Mouse (Mus musculus) left cerebral cortex, adult 8-10 months (tissue): Measurements from ENCODE around the gene Gm49661. TPM values are rescaled to one million over a fixed set of nuclear protein-coding genes. Genes with fewer than 3 reads are reported as not detected.
A peak's percentile ranks its signal among the peaks of the same experiment; 100 is the strongest.

Experiments used
- DNase-seq, 2 experiments: peaks; one replicate each; pipeline ENCODE4 v3.0.0; 2022; ENCODE audit warnings: low spot score in 2 of 2
- total RNA-seq, 4 experiments: library from RNA; stranded (reverse); gene quantifications; 2 replicates each; pipeline ENCODE4 v1.2.4; 2022

The Gm49661 gene
- total RNA-seq: 1 to 10 TPM in 1 of 4 experiments, not detected in 3; 1.8 TPM

DNA sequence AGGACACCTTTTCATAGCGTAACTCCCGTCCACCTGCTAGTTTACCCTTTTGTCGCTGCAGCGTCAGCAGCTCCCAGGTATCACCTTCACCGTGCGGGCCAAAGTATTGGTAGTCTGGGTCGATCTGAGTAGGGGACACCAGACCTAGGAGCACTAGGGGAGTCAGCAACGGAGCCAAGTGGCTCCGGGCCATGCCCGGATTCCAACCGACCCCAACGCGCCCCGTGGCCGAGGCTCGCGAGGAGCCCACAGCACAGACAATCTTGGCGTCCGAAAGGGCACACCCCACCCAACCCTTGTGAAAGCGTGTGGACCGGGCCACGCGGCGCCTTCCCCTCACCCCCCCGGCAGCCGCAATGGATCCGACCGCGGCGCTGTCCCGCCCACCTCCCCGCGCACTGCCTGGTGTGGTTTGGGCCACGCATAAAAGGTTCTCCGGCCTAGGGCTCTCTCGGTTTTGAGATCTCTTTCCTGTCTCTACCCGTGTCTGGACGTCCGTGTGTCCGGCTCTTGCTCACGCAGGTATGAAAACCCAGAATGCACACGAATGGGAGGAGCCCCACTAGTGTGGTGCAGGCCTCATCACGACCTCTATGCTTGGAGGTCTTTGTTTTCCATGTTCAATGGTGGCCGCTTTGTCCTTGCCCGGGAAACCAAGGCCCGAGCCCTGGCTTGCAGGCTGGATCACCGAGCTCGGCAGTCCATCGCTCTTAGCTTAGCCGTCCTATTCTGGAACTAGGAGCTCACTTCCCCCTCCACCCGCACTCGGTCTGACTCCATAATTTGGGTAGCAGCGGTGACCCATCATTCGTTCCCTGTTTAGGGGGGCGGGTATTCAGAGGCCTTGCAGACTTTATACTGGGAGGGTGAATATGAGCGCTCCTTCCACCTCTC lies at the start of gene Gm49661, which contains the start of the genes Prdx2 and Rnaseh2a:
TSS of gene Gm49661 (minus strand) at position 193 of the 894 bp plus-strand sequence.
TSS of gene Prdx2 (plus strand) at position 347 of the 894 bp plus-strand sequence.
TSS of gene Rnaseh2a (minus strand) at position 527 of the 894 bp plus-strand sequence.
- DNase-seq: peak; percentile 51 to 56

DNA sequence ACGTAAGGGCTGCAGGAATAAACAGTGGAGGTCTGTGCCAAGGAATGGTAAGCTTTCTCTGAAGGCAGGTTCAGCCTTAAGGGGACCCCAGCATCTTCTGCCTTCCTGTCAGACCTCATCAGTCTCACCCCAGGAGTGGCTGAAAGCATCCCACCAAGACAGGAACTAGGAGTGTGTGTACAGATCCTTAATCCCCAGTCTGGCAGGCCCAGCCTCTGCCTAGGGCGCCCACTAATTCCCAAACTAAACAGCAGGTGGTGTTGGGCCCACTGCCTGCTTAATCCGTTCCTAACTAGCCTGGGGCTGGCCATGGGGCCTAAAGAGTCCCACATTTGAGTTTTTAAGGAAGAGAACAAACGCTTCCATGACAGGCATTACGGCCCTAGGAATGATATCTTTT lies 48.0 kb upstream of the Gm49661 start:
- DNase-seq: no peak

- DNase-seq: no peak
These were observed 47.5 kb upstream of the Gm49661 start for GRCm38 (mm10) chr8:85016724-85017123.

DNA sequence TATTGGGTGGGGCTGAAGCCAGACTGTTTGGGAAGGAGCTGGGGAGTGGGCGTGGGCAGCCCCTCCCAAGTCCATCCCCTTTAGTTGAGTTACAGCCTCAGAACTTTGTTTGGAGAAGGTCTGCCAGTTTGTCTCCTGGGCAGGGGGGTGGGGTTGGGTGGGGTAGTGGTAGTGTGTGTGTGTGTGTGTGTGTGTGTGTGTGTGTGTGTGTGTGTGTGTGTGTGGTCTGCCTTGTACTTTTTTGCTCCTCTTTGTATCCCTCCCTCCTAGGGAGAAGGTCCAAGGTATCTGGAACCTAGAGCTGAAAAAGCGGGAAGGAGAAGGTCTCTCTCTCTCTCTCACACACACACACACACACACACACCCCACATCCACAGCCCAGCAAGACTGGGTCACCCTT lies 45.2 kb upstream of the Gm49661 start, which contains the start of gene Best2:
TSS of gene Best2 (minus strand) at position 101 of the 400 bp plus-strand sequence.
- no peak for DNase-seq

DNA sequence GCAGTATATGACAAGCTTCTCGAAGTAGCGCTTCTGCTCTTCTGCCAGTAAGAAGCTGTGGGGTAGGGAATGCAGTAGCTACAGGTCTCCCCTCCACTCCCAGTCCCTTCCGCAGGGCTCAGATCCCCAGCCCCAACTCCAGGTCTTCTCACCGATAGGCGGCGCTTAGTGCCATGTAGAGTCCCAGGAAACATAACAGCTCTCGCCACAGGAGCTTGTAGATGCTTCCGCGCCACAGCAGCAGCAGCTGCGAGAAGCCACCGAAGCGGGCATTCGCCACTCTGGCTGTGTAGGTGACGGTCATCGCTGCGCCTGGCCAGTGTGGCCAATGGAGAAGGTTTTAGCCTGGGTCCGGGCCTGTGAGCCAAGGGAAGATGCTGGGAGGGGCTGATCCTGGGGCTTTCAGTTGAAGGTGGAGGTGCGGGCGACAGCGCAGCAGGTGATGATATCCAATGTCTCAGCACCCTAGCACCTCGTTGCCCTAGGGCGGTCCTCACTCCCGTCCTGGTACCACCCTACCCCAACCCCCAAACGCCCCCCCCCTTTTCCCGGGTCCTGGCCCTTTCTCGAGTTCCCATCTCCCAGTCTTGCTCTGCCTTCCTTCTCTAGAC lies 44.1 kb upstream of the Gm49661 start:
- DNase-seq: peak; percentile 63 to 66

DNA sequence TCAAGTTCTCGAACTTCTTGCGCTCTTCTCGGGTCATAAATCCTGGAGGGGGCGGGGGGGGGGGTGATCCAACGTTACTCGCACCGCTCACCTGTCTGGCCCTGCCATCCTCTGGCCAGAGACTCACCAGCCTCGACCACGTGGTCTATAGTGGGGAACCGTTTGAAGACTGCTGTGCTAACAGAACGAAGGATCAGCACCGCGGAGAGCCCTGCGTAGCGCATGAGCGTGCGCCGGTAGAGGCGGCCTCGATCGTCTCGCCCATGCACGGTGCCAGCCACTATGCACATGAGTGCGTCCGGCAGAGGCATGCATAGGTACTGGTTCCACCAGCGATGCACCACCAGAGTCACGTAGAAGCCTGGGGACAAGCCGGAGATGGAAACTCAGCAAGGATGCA lies 42.0 kb upstream of the Gm49661 start:
- no peak for DNase-seq

- no peak for DNase-seq
These were observed 38.5 kb upstream of the Gm49661 start for GRCm38 (mm10) chr8:85007686-85008085.

DNA sequence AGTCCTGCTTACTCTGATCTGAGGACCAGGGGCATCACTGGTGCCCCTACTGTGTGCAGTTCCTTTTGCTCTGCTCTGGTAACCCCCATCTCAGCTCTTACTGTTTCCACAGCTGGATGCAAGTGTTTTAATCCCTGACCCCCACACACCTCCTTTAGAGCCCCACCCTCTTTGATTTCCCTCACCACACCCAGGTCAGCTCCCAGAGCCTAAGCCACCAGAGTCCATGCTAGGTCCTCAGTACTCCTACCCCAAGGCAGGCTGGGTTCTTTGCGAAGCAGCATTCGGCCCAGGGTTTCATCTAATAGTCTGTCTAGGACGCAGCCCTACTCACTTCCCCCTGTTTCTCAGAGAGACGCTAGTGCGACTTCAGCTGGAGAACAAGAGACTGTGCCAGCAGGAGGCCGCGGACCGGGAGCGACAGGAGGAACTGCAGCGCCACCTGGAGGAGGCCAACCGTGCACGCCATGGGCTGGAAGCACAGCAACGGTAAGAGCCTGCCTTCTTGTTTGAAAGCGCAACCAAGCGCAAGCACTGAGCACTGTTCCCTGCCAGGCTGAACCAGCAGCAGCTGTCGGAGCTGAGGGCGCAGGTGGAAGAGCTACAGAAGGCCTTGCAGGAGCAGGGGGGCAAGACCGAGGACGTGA lies 28.5 kb upstream of the Gm49661 start:
- peak; percentile 72 to 80 for DNase-seq

DNA sequence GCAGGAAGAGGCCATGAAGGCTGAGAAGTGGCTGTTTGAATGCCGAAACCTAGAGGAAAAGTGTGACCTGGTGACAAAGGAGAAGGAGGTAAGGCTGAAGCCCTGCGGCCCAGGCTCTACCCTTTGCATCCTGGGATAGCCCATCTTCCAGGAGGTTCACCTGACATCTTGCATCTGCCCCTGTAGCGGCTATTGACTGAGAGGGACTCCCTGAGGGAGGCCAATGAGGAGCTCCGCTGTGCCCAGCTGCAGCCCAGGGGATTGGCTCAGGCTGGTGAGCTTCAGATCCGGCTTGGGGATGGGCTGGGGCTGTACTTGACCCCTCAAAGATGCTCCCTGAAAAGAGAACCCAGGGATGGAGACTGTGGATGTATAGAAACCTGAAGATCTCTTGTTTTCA lies 27.7 kb upstream of the Gm49661 start:
- no peak for DNase-seq

DNA sequence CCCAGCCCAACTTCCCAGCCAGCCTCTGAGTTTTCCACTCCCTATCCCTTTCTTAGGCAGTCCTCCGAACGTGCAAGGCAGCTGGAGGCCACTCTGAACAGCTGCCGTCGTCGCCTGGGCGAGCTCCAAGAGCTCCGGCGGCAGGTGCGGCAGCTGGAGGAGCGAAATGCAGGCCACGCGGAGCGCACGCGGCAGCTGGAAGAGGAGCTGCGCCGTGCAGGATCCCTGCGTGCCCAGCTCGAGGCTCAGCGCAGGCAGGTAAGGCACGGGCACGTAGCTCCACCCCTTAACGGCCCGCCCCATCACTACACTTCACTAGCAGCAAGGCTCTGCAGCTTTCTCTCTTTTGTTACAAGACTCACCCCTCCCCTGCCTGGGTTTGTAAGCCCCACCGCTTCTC lies 26.4 kb upstream of the Gm49661 start:
- DNase-seq: no peak

DNA sequence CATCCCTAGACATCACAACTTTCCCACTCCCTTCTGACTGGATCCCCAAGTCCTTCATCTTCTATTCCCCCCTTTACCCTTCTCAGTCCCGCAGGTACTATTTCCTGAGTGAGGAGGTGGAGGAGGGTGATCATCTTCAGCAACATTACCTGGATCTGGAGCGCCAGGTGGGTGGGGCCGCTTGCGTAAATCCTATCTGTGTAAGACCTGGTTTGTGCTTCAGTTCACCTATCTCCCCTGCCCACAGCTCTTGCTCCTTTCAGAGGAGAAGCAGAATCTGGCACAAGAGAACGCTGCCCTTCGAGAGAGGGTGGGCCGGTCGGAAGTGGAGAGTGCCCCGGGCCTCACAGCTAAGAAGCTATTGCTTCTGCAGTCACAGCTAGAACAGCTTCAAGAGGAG lies 25.1 kb upstream of the Gm49661 start:
- DNase-seq: no peak

- DNase-seq: peak in 1 of 2 experiments; percentile 69
These were observed 21.6 kb upstream of the Gm49661 start for GRCm38 (mm10) chr8:84990836-84991235.

DNA sequence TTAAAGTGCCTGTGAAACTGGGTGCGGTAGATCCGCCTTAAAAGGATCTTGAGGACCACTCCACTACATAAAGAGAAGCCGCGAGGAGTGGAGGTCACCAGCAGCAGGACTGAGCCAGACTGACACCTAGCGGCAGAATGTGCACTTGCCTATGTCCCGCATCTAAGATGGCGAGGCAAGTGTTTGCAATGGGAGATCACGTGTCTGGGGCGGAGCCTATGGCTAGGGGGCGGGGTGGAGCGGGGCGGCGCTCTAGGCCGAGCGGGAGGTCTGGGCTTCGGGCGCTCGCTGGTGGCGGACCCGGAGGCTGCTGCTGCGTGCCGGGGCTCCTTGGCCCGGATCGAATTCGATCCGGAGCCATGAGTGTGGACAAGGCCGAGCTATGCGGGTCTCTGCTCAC lies 21.1 kb upstream of the Gm49661 start, which contains the start of gene Hook2:
TSS of gene Hook2 (plus strand) at position 255 of the 400 bp plus-strand sequence.
- peak; percentile 92 to 95 for DNase-seq

DNA sequence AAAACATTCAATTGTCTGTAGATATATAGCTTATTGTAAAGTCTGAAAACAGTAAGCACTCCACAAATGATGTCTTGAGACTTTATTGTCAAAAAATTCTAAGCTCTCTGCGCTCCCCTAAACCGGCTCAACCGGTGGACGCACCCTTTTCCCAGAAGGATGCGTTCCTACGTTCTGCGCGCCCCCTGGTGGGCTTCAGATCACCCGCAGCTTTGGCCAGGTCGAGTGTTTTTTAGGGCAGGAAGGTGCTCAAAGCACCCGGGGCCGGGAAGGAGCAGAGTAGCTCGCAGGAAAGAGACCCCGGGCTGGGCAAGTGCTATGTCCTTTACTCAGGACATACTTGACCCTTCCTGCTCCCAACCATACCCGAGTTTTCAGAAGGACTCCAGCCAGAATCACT lies 20.6 kb upstream of the Gm49661 start:
- DNase-seq: peak; percentile 75 to 80

- no peak for DNase-seq
These were observed 20.1 kb upstream of the Gm49661 start for GRCm38 (mm10) chr8:84989311-84989731.

DNA sequence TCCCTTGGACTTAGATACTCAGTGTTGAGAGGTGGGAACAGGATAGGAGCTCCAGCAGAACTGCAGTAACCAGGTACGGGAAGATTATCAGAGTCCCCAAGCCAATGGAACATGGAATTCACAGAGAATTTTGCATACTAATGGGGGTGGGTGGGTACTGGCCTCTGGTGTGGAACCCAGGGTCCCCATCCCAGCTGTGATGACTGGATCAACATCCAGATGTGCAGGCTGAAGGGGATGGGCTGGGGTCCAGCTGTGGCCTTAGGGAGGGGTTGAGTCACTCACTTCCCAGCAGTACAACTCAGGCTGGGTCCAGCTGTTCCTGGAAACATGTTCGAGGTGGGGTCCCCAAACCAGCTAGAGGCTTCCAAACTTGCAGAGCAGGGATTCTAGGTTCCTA lies 18.7 kb upstream of the Gm49661 start:
- no peak for DNase-seq

GRCm38 (mm10) chr8:84987388-84987787 lies 18.2 kb upstream of the Gm49661 start:
- no peak for DNase-seq

DNA sequence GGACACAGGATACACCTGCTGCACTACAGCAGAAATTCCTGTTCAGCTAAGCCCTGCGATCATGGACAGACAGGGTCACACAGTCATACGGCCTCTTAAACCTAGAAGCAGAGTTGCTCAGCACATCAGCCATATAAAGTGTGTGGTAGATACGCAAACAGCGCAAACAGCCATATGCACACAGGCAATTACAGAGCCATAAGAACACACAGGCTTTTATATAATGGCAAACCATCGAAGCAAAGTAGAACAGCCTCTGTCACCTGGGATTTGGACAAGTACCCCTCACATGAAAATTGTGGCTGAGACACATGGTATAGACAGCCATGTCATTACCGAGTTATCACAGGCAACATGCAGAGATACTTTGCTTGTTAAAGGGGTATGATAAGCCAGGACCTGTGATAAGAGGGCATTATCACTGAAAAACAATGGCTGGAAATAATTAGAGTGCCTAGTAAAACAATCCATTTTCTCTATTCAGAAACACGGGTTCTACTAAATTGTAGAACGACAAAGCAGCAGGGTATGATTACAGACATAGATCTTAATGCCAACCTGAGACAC lies 17.2 kb upstream of the Gm49661 start:
- no peak for DNase-seq

DNA sequence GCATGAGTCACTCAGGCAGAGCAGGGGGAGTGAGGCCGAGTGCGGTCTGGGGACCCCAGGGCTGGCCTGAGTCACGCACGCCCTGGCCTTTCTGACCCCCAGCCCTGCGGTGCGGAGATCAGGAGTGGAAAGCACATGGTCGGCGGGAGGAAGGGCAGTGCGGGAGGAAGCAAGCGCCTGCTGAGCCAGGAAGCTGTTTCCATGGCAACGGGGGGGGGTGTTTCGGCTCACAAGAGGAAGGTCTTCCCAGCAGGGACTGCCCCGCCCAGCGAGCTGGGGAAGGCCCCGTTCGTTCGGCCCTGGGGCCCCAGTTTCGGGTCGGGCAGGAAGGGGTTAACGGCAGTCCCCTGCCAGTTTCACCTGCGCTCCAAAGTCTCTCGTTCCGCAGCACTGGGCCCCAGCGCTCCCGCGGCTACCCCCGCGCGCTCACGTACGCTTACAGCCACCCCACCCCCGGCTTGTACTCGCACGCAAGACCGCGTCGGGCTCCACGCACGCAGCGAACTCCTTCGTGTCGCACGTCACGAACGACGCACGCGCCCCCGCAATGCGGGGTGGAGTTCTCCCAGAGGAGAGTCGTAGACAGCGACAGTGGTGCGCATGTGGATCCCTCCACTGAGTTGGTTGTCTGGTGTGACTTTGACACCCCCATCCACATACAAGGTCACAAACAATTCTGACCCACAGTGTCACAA lies 16.6 kb upstream of the Gm49661 start:
- DNase-seq: peak; percentile 88 to 96

DNA sequence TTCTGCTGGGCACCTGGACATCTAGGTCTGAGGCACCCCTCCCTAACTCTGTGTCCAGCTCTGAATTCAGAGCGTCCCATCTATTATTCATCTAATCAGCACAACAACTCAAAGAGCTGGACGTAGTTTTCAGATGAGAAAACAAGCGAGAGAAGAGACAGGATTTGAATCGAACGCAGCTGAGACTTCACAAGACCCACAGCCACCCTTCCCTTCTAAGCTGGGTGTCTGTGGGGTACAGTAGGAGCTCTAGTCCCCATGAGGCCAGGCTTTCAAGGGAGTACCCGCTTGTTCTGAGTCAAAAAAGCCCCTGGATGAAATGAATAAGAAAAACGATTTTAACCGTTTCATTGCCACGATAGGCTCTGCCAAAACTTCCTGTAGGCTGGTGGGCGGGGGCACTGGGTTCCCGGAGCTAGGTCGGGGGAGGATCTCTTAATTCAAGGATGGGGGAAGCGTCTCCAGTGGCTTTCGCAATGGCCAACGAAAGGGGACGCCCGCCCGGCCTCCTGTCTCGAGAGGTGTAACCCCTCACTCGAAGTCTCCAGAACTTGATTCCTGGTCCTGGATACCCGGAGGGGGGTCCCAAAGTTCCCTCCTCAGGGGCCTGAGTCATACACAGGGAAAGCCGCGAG lies 15.9 kb upstream of the Gm49661 start:
- DNase-seq: peak in 1 of 2 experiments; percentile 54
